Mouse (Mus musculus): ENCODE results near the gene Wdr25.
A peak's percentile ranks its signal among the peaks of the same experiment; 100 is the strongest.

Gene Wdr25

DNA sequence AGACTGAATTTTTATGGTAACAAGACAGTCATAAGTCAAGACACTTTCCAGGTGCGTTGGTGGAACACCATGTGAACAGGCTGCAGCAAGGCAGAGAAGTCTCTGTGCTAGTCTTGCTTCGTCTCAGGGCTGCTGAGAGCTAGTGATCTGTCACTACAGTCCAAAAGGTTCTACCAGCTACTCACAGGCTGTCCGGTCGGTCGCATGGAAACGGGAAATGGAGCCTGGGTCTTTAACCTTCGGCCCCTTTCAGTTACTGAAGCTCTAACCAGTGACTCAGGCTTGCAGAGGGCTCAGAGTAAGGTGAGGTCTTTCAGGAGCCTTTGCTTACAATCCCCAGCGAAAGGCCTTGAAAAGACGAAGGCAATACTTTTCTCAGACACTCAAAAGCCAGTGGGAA, 78.0 kb downstream of the Wdr25 start:
- Histone ChIP-seq H3K27me3 (ENCODE audit: control insufficient read depth, insufficient read depth, low read length, poor library complexity, severe bottlenecking) (no peaks in the 10 kb centered on the region; the same call in 1 of the 2 replicates), H3K36me3 (ENCODE audit: control insufficient read depth, insufficient read depth, low read length, poor library complexity, severe bottlenecking) (no peaks in the 10 kb centered on the region)
- no peak for DNase-seq (ENCODE audit: low read depth, low spot score)

DNA sequence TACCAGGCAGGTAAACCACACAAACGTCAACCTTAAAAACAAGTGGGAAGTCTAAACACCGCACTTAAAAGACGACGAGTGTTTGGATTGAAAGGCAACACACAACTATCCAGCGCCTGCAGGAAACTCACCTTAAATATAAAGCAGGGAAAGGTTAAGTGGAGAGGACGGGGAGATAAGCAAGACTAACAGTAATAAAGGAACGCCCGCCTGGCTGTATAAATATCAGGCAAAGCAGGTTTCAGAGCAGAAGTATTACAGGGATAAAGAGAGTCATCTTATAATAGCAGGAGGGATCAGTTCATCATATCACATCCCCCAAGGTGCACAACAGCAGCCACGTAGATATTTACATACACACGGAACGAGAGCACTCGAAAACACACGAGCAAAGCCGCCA, 78.8 kb downstream of the Wdr25 start:
- no peak for DNase-seq (ENCODE audit: low read depth, low spot score)
- Histone ChIP-seq H3K27me3 (ENCODE audit: control insufficient read depth, insufficient read depth, low read length, poor library complexity, severe bottlenecking) (no peaks in the 10 kb centered on the region; the same call in 1 of the 2 replicates), H3K36me3 (ENCODE audit: control insufficient read depth, insufficient read depth, low read length, poor library complexity, severe bottlenecking) (no peaks in the 10 kb centered on the region)

DNA sequence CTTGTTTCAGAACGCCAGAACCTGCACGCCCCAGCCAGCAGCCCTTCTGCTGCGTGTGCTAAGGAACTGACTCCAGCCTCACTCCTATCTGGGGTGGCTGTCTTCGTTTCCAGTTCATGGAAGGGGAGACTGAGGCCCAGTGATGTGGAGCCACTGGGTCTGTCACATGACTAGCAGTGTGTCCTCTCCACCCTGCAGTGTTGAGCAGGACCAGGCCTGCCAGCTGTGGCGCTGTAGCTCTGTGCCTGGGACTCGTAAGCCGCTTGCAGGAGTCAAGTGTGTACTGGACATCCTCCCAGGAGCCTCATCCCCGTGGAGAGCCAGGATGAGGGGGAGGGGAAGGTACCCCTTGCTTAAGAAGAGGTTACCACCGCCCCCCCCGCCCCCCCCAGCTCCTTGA, 86.5 kb downstream of the Wdr25 start:
- no peaks in the 10 kb centered on the region; the same call in 1 of the 2 replicates for H3K27me3 ChIP-seq (ENCODE audit: control insufficient read depth, insufficient read depth, low read length, poor library complexity, severe bottlenecking)
- DNase-seq (ENCODE audit: low read depth, low spot score): no peak
- no peaks in the 10 kb centered on the region for H3K36me3 ChIP-seq (ENCODE audit: control insufficient read depth, insufficient read depth, low read length, poor library complexity, severe bottlenecking)

DNA sequence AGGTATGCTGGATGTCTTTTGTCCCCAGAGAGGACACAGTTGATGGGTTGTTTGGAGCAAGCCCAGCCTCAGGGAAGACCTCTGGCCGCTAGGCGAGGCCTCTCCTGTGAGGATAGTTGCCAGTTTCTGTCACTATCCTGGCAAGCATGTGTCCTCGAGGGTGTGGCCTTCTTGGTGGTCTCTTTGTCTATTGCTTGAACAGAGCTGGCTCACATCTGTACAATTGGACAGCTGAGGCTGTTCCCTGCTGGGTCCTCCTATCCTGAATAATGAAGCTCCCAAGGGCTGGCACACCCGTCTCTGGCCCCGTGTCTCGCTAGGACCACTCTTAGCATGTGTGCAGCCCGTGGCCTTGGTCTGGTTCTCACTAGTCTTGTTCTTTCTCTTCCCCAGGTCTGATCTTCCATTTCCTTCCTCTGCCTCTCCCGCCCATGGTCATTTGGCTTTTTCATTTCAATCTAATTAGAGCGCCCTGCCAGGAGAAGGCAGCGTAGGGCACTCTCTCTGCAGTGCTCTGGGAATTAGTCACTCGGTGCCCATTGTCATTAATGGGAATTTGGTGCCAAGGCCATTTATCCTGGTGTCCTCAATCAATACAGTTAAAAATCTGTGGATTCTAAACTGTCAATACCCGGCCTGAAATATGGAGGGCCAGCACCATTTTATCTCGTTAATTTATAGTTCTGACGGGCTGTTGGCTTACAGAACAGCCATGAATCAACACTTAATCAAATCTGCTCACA, 88.7 kb downstream of the Wdr25 start:
- Histone ChIP-seq H3K36me3 (ENCODE audit: control insufficient read depth, insufficient read depth, low read length, poor library complexity, severe bottlenecking) (no peaks in the 10 kb centered on the region), H3K27me3 (ENCODE audit: control insufficient read depth, insufficient read depth, low read length, poor library complexity, severe bottlenecking) (no peaks in the 10 kb centered on the region)
- no peak for DNase-seq (ENCODE audit: low read depth, low spot score)

DNA sequence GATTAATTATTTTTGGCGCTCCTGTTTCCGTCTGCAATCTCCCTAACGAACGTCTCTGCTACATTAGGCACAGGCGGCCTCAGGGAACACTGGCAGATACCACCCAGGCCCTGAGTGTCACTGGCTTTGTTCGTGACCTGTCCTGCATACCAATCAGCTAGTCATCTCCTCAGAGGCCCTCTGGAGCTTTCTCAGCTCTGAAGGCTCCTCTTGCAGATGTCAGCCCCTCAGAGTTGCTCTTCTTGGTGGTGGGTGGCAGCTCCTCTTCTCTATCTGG, 89.2 kb downstream of the Wdr25 start:
- H3K36me3 ChIP-seq (ENCODE audit: control insufficient read depth, insufficient read depth, low read length, poor library complexity, severe bottlenecking): no peaks in the 10 kb centered on the region
- DNase-seq (ENCODE audit: low read depth, low spot score): no peak
- H3K27me3 ChIP-seq (ENCODE audit: control insufficient read depth, insufficient read depth, low read length, poor library complexity, severe bottlenecking): no peaks in the 10 kb centered on the region

DNA sequence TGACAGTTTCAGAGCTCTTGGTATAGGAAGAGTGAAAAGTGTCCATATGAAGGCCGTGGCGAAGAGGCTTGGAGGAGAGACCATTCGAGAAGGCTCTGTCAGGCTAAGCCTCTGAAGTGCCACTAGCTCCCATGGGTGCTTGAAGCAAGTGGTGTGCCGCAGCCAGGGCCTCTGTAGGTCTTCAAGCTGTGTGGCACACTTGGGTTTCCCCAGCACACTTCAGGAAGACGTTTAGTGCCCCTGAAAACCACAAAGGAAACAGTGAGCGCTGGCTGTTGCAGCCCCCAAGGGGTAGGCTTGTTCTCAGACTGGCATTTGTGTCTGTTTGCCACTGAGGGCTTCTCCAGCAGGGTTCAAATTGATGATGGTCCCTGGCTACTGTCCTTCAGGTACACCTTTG, 90.1 kb downstream of the Wdr25 start:
- H3K36me3 ChIP-seq (ENCODE audit: control insufficient read depth, insufficient read depth, low read length, poor library complexity, severe bottlenecking): no peaks in the 10 kb centered on the region
- no peak for DNase-seq (ENCODE audit: low read depth, low spot score)

DNA sequence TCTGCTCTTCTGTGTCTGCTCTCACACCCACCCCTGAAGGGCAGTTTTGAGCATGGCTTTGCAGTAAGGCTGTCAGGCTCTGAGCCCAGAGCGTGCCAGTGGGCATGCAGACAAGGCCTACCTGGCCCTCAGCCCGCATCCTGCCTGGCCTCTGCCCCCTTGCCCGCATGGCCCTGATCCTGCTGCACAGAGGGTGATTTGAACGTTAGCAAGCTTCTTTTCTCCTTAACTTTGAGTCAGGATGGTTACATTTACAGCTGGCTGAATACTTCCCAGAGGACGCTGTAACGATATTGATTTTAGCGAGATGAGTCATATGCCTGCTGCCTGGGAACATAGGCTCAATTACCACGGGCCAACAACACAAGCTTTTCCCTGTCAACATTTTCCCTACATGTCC, 91.0 kb downstream of the Wdr25 start:
- H3K27me3 ChIP-seq (ENCODE audit: control insufficient read depth, insufficient read depth, low read length, poor library complexity, severe bottlenecking): no peaks in the 10 kb centered on the region
- DNase-seq (ENCODE audit: low read depth, low spot score): no peak
- H3K36me3 ChIP-seq (ENCODE audit: control insufficient read depth, insufficient read depth, low read length, poor library complexity, severe bottlenecking): no peaks in the 10 kb centered on the region

More for the DNA sequence above, 90.1 kb downstream of the Wdr25 start:
- H3K27me3 ChIP-seq (ENCODE audit: control insufficient read depth, insufficient read depth, low read length, poor library complexity, severe bottlenecking): no peaks in the 10 kb centered on the region

DNA sequence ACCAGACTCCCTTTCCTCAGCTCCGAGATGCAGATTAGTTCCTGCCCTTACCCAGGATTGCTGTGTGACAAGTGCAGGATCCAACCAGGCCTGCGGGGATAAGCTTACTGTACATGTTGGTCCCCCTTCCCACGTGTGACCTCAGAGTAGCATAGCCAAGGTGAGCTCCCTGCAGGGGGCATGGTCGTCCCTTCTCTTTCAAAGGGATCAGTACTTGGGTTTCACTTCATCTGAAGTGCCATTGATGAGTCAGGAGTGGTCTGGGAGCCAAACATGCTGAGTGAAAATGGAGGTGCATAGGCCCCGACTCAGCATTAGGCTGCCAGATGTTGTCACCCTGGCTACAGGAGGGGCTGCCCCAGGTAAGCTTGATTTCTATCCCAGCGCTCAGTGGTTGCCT, 91.6 kb downstream of the Wdr25 start:
- no peaks in the 10 kb centered on the region for H3K36me3 ChIP-seq (ENCODE audit: control insufficient read depth, insufficient read depth, low read length, poor library complexity, severe bottlenecking)

DNA sequence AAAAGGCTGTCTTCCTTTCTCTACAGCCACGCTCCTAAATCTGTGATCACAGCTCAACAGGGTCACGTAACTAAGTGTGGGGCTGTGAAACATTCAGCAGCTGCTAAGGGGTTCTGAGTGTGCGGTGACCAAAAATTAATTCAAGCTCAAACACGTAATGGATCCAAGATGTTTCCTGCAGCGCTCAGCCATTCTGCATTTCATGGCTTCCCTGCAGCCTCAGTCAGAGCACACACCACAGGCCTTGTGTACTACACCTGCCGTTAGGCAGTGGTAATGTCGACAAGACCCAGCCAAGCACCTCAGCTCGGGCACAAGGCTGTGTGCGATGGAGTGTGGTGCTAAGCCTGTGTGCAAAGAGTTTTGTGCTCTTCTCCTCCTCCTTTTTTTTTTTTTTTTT, 94.0 kb downstream of the Wdr25 start:
- no peak for DNase-seq (ENCODE audit: low read depth, low spot score)
- no peaks in the 10 kb centered on the region for H3K27me3 ChIP-seq (ENCODE audit: control insufficient read depth, insufficient read depth, low read length, poor library complexity, severe bottlenecking)
- H3K36me3 ChIP-seq (ENCODE audit: control insufficient read depth, insufficient read depth, low read length, poor library complexity, severe bottlenecking): no peaks in the 10 kb centered on the region

More for the DNA sequence above, 91.6 kb downstream of the Wdr25 start:
- DNase-seq (ENCODE audit: low read depth, low spot score): no peak
- no peaks in the 10 kb centered on the region for H3K27me3 ChIP-seq (ENCODE audit: control insufficient read depth, insufficient read depth, low read length, poor library complexity, severe bottlenecking)

DNA sequence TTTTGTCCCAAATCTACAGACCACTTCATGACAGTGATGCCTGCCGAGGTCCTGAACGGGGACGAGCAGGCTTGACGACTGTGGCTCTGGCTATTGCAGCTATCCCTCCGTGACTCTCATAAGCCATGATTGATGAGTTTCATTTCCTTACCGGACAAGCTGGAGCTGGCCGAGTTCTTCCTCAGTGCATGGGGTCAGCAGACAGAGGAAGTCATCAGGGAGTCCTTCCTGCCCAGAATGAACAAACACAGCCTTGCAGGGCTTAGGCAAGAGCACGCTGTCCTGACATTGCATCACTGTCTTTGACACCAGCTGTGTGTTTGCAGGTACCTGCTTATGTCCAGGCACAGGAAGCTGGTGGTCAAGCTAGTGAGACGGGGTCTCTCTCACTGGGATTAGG, 97.0 kb downstream of the Wdr25 start:
- no peak for DNase-seq (ENCODE audit: low read depth, low spot score)
- no peaks in the 10 kb centered on the region for H3K27me3 ChIP-seq (ENCODE audit: control insufficient read depth, insufficient read depth, low read length, poor library complexity, severe bottlenecking)
- no peaks in the 10 kb centered on the region for H3K36me3 ChIP-seq (ENCODE audit: control insufficient read depth, insufficient read depth, low read length, poor library complexity, severe bottlenecking)

DNA sequence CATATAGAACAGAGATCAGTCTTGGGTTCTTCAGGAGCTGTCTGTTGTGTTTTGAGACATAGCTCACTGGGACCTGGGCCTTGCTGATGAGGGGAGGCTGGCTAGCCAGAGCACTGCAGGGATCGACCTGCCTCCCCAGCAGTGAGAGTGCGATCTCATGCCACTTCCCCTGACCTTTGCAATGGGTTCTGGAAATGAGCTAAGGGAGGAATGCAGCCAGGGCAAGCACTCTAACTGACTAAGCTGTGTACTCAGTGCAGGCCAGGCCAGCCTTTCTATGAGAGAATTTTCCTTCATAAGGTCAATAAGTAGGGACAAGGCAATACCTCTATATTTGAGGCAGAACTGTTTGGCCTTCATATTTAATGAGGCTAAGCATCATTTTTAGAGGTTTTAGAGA, 99.6 kb downstream of the Wdr25 start:
- DNase-seq (ENCODE audit: low read depth, low spot score): no peak
- Histone ChIP-seq H3K27me3 (ENCODE audit: control insufficient read depth, insufficient read depth, low read length, poor library complexity, severe bottlenecking) (no peaks in the 10 kb centered on the region), H3K36me3 (ENCODE audit: control insufficient read depth, insufficient read depth, low read length, poor library complexity, severe bottlenecking) (no peaks in the 10 kb centered on the region)

DNA sequence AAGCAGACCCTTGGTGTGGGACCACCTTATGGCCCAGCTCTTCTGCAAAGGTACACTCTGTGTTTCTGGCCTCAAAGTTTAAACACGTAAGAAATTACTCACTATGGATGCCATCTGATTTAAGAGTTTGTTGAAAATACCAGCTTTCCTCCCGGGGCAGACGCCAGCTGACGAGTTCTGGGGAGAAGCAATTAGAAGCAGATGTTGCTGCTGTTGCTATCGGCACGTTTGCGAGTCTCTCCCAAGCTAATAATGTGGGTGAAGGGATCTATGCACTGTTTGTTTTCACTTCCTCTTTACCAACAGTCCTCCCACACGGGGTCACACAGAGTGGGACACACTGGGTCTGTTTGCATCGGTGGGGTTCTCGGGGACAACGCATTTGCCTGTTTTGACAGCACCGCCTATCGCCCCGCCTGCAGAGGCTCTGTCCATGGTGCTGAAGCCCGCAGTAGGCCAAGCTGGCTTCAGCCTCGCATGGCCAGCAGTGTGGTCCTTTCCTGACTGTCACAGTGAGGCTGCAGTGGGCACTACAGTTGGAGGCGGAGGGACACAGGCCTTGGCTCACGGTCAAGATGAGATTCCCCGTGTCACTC, 101.1 kb downstream of the Wdr25 start:
- no peaks in the 10 kb centered on the region for H3K27me3 ChIP-seq (ENCODE audit: control insufficient read depth, insufficient read depth, low read length, poor library complexity, severe bottlenecking)
- DNase-seq (ENCODE audit: low read depth, low spot score): peak; percentile 76
- H3K36me3 ChIP-seq (ENCODE audit: control insufficient read depth, insufficient read depth, low read length, poor library complexity, severe bottlenecking): no peaks in the 10 kb centered on the region

DNA sequence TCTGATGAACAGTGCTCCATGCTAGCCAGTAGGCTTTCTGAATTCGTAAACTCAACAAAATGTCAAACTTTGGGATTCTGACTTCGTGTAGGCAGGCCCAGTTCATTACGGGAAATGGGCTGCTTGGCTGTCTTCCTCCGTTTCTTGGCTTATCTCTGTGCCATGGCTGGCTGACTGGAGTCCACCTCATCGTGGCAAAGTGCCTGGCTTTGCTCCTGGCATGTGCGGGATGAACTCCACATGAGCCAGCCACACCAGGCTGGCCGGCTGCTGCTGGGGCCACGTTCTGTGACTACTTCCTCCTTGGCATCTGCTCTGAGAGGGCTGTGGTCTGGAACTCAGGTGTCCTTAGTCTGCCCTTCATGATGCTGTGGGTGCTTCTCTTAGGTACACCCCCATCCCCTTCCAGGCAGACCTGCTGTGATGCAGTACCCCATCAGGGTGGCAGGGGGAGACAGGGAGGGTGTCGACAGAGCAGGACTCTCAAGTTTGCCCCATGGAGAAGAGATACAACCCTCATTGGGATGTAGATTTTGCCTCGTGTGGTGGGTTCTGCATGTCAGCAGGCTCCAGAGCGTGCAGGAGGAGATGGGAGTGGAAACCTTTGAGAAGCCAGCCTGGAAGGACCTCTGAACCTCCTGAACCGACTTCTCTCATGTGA, 102.7 kb downstream of the Wdr25 start:
- DNase-seq (ENCODE audit: low read depth, low spot score): no peak
- Histone ChIP-seq H3K36me3 (ENCODE audit: control insufficient read depth, insufficient read depth, low read length, poor library complexity, severe bottlenecking) (no peaks in the 10 kb centered on the region), H3K27me3 (ENCODE audit: control insufficient read depth, insufficient read depth, low read length, poor library complexity, severe bottlenecking) (no peaks in the 10 kb centered on the region)

DNA sequence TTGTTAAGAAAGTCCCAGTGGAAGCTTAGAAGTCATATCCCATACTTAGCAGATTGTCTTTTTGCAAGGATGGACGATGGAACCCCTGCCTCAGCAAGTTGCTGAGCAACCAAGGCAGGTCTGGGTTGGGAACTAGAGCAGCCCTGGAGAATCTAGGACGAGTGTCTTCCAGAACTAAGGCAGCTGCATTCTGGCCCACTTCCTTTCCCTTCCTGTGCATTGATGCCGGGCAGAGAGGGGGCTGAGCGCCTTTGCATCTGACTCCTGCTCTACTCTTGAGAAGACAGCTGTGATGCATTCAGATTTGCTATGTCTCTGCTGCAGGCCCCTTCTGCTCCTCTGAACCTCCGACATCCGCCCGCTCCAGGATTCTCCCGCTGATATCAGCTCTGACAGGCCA, 103.8 kb downstream of the Wdr25 start:
- no peaks in the 10 kb centered on the region for H3K27me3 ChIP-seq (ENCODE audit: control insufficient read depth, insufficient read depth, low read length, poor library complexity, severe bottlenecking)
- no peaks in the 10 kb centered on the region for H3K36me3 ChIP-seq (ENCODE audit: control insufficient read depth, insufficient read depth, low read length, poor library complexity, severe bottlenecking)
- no peak for DNase-seq (ENCODE audit: low read depth, low spot score)

DNA sequence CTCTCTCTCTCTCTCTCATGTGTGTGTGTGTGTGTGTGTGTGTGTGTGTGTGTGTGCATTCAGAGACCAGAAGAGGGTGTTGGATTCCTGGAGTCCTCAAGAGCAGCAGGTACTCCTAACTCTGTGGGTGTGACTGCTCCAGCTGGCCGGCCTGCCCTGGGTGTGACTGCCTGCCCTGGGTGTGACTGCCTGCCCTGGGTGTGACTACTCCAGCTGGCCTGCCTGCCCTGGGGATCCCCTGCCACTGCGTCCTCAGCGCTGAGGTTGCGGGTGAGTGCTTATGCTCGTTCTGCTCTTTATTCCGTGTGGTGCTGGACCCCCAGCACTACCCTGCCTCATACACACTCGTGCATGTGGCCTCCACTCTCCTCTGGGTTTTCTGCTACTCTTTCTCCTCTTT, 109.5 kb downstream of the Wdr25 start:
- no peaks in the 10 kb centered on the region for H3K27me3 ChIP-seq (ENCODE audit: control insufficient read depth, insufficient read depth, low read length, poor library complexity, severe bottlenecking)
- DNase-seq (ENCODE audit: low read depth, low spot score): no peak

More for the DNA sequence above, 109.5 kb downstream of the Wdr25 start:
- no peaks in the 10 kb centered on the region for H3K36me3 ChIP-seq (ENCODE audit: control insufficient read depth, insufficient read depth, low read length, poor library complexity, severe bottlenecking)

Data from splenic B cell, adult 2 months (primary cell).